Mouse (Mus musculus): Measurements from ENCODE around the gene Ucn3.
"Not testable (repeated sequence)": the region's sequence is repeated elsewhere in the genome, so short reads cannot be mapped to it uniquely, and the experiment has no call there.

Gene Ucn3

GRCm38 (mm10) chr13:3945249-3945648, at the start of gene Ucn3:
Gene Ucn3 (minus strand): TSS chr13:3945349.
- no peak for DNase-seq

DNA sequence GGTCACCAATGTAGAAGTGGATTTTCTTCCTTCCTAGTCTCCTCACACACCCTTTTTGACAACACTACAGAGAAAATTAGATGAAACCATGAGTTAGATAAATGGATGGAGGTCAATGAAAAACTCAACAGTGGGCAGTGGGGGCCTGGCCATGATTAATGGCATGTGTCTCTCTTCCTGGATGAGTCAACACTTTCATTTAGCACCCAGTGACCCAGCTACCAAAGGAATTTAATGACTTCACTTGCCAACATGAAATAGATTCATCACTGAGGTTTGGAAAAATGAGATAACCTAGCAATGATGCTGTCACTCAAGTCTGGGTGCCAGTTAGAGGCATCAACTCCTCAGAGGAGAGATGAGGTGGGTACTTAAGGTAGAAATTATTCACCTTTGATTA, 46.9 kb upstream of the Ucn3 start:
- DNase-seq, result no peak

DNA sequence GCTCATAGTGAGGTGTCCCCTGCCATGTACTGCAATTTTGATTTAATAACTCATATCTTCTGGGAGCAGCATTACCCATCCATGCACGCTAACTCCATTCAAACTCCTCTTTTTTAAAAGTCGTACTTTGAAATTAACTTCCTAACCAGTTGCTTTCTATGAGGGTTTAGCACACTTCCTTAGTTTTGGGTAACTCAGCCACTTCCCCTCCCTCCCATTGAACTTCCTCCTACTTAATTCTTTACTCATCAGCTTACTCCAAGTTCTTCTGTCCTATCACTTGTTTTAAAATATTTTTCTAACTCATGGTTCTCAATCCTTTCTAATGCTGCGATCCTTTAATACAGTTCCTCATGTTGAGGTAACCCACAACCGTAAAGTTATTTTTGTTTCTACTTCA, 23.7 kb upstream of the Ucn3 start:
- DNase-seq, result no peak

DNA sequence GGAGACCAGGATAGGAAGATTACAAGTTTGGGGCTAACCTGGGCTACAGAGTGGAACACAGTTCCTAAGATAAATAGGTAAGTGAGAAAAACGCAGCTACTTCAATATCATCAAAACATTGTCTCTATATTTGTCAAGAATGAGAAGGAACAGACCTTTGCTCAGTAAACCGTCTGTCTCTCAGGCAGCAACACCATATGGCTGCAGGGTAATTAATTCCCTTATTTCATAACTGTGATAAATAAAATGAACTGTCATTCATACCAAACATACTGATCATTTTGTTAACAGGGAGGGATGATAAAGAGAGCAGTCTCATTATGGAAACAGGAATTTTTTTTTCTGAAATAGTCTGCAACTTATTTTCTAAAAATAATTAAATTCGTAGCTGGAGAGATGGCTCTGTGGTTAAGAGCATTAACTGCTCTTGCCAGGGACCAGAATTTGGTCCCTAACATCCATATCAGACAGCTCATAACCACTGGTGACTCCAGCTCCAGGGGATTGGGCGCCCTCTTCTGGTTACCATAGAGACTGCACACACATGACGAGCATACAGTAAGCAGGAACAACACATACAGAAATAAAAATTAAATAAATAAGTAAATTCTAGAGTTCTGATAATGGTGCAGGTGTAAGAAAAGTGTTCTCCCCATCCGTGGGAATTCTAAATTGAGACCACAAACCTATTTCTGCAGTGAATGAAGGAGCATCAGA, 6.2 kb upstream of the Ucn3 start:
- DNase-seq, result no peak

DNA sequence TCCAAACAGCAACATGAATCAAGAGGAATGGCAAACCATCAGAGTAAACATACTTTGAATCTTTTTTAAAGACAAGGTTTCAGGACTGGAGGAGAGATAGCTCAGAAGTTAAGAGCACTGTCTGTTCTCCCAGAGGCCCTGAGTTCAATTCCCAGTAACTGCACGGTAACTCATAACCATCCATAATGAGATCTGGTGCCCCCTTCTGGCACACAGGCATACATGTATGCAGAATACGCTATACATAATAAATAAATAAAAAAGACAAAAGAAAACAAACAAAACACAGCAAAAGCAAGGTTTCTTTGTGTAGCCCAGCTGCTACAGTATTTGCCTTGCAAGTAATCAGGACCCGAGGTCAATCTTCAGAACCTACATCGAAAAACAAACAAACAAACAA, 4.3 kb upstream of the Ucn3 start:
- no peak for DNase-seq

DNA sequence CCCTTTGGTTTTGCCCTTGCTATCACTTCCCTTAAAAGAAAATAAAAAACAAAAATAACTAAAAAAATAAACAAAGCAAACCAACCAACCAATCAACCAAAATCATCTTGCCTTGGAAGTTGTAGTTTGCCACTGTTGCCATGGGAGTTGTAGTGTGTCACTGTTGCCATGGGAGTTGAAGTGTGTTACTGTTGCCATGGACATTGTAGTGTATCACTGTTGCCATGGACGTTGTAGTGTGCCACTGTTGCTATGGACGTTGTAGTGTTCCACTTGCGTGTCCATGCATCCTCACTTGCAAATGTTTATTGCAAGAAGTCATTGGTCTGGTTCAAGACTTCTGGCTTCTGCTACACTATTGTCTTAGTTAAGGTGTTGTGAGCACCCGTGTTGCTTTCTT, 2.1 kb upstream of the Ucn3 start:
- no peak for DNase-seq

DNA sequence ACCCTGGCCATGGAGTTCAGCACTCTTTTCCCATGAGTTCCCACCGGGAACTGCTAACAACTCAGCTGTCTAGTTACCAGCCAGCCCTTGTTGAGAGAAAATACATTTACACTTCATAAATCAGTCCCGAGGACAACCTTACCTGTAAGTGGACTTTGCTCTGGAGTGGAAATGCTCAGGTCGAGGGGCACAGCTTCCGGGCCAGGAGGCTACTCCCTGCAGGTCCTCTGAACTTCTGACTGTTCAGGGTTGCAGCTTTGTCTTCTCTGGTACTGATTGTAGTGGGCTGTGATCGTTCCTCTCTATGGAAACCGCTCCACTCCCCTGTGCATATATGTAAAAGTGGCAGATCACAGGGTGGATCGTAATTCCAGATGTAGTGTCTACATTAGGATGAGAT, 450 bp downstream of the Ucn3 start:
- no peak for DNase-seq

DNA sequence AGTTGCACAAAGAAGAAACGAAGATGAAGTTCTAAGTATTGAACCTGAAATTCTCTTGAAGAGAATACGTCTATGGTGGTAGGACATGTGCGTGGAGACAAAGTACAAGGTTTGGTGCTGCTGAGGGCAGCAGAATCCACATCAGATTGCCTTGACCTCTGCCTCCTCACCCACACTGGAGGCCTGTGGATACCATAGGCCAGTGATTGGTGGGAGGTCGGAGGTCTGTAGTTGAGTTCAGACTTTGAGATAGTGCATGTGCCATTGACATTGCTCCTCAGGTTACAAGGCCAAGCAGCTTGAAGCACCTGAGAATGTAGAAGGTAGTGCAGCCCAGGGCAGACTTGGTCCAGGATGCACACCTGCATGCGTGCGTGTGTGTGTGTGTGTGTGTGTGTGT, 19.1 kb downstream of the Ucn3 start:
- no peak for DNase-seq

- no peak for DNase-seq
These were observed 19.5 kb downstream of the Ucn3 start for GRCm38 (mm10) chr13:3925632-3926031.

DNA sequence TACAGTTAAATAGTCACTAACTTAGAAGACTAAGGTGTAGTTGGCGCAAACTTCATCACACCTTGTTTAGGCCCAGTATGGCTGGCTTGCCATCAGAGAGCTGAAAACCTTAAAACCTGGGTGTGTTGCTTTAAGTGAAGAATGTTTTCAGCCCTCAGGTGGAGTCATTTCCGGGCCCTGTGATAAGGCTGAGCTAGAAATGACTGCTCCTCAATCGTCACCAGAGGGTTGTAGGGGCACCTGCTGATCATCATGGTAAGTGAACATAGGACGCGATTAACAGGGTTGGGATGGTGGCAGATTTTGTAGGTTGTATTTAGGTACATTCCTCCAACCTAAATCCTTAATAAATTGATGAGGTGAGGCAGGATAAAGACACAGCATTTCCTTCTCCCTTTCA, 20.7 kb downstream of the Ucn3 start:
- DNase-seq, result no peak

DNA sequence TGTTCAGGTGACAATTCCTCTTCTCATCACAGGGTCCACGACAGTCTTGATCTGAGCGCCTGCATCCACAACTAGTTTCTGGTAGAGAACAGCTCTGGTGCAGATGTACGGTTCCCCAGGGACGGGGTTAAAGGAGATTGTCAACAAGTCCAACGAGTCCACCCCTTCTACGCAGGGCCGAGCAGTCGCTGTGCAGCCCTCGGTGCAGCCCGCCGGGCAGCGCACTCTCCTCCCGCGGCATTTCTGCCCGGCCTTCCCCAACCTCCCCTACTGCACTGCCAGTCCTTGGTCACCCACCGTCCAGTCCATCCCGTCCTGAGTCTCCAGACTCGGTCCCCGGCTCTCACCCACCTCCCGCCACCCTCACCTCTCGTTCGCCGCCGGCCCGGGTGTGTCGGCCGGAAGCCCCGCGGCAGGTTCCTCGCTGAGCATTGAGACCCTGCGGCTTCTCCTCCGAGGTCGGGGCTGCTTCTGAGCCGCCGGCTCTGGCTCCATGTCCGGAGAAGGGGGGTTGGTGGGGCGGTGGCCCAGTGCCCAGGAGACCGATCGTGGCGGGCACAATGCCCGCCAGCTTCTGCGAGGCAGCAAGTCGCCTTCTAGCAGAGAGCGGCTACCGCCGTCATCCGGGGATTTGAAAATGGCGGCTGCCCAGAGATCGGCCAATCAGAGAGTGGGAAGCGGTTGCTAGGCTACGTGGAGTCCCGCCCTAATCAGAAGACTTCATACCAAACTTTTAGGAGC, 27.4 kb downstream of the Ucn3 start, which contains the start of the genes Net1 and Tubal3:
Gene Net1, minus strand, starts transcription at position 650 of the 741 bp plus-strand sequence.
Gene Tubal3, plus strand, starts transcription at position 704 of the 741 bp plus-strand sequence.
- DNase-seq, result peak; percentile 93

- DNase-seq, result no peak
These were observed 31.6 kb downstream of the Ucn3 start for GRCm38 (mm10) chr13:3913504-3913903.

- DNase-seq, result no peak
These were observed 34.8 kb downstream of the Ucn3 start for GRCm38 (mm10) chr13:3910356-3910755.

DNA sequence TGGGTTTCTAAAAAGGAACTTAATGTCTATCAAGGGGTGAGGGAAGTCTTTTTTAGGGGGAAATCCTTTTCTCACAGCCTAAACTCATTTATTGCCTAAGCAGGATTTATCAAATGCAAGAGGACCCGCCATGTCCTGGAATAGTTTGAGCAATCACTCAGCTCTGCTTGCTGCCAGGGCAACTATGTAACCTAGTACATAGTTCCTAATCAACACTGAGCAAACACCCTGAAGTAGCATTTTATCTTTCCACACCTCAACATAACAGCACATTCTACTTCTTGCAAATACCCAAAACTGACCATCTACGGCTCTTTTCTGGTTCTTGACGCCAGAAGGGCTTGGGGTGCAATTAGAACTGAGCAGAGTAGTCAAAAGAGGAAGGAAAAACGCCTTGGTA, 36.9 kb downstream of the Ucn3 start:
- DNase-seq, result no peak

GRCm38 (mm10) chr13:3907151-3907696, 37.9 kb downstream of the Ucn3 start:
- no peak for DNase-seq

DNA sequence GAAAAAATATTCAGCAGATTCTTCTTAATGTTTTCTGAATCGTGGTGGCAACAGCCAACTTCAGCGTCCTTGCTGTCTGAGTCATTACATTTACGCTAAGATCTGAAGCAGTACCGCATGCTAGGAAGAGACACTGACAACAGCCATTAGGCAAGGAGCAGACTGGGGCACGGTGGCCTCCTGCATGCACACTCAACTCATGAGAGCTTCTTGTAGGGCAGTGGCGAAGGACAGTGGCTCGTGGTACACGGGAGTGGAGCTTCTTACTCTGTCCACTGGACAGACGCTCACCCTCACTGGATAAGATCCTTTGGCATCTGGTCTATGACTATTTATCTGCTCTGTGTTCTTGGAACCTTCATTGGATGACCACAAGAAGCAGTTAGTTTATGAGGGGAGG, 45.8 kb downstream of the Ucn3 start:
- no peak for DNase-seq

GRCm38 (mm10) chr13:3898202-3898601, 46.9 kb downstream of the Ucn3 start:
- DNase-seq, result not testable (repeated sequence)

DNA sequence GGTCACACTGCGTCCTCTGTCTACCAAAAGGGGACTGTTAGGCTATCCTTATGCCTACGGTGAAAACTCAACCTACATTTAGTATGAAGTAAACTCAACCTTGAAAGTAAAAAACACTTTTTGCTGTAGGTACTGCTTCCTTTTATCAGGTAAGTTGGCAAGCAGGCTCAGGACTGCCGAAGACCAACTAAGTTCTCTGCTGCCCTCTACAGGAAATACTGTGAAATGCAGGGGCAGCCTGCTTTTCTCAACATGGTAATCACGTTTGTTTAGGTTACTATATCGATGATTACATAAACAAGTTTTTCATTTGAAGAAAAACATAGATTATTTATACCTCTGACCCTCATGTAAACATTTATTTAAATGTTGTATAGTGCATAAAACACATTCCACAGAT, 48.2 kb downstream of the Ucn3 start:
- DNase-seq, result peak; percentile 80

DNA sequence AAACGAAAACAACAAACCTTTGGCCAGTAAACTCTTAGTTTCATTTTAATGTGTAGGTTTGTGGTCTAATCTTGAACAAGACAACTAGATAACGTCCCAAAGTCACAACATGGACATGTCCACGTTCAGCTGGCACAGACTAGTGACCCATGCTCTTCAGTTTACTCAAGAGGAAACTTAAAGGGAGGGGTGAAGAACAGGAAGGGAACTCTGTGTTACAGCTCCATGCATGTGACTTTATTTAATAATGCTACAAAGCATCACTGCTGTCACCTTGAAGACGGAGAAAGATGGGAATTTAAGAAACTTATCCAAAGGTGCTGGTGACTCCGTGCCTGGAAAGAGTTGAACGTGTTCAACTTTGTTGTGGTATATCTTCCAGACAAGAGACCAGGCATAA, 49.1 kb downstream of the Ucn3 start:
- DNase-seq, result no peak

GRCm38 (mm10) chr13:3895397-3895980, 49.7 kb downstream of the Ucn3 start:
- DNase-seq, result no peak

DNA sequence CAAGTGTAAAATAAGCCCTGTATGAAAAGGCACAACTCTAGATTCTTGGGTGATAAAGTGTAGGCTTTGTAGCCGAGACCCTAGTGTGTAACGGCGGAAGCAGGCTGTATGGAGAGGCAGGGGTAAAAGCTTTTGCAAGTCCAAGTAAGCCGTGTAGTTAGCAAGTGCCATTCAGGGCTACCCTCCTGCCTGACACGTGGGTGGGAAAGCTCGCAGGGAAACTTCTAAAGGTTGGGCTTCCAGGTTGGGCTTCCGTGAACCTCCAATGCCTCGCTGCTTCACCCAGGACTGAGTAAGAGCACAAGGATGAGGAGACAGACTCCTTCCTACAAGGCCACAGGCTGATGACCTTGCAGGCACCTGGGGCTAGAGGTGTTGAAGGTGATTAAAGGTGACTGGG, 50.6 kb downstream of the Ucn3 start:
- no peak for DNase-seq

DNA sequence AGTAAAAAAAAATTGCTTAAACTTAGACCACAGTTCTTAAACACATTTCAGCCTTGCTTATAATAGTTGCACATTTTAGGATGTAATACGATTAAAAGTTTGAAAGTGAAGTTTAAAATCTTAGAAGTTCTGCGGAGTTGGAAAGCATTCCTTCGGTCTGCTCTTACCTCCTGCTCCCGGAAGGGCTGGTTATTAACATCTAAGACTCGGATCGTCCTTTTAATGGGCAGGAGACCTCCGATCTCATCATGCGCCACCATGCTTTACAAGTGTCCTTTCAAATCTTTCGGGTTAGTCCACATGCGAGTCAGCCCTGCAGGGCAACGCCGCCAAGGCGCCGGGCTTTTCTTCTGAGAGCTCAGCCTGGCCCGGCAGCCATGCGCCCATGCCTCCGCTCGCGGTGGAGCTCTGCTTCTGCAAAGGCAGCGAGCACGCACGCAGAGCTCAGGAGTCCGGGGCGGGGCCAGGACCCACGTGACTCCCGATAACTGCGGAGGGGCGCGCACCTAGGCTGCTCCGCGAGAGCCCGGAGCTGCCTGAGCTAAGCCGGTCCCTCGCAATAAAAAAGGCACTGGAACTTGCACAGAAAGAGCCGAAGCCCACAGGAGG, 51.9 kb downstream of the Ucn3 start:
- peak; percentile 96 for DNase-seq

- DNase-seq, result peak; percentile 14
These were observed 52.5 kb downstream of the Ucn3 start for GRCm38 (mm10) chr13:3892601-3893000.
